Mouse (Mus musculus) kidney, embryonic 14.5 days (tissue): ENCODE measurements around the gene Galk2. TPM values are rescaled to one million over a fixed set of nuclear protein-coding genes. Genes with fewer than 3 reads are reported as not detected.

ENCODE experiments used
- ATAC-seq: fragments of 200-750 bp; cut with Nextera tagmentation; 2 replicates; pipeline ENCODE4 v1.8.0; 2017; ENCODE audit warnings: moderate number of reproducible peaks, mild to moderate bottlenecking, moderate TSS enrichment, moderate library complexity; ENCODE audit not compliant: low FRiP score, low TSS enrichment
- H3K27ac ChIP-seq: fragments of 300-500 bp; sonication (generic); 2 replicates; pipeline ENCODE4 v1.5.1; 2014; ENCODE audit warnings: low read depth, mild to moderate bottlenecking, low read length, moderate library complexity, mixed read lengths
- H3K27me3 ChIP-seq: fragments of 300-500 bp; sonication (generic); 2 replicates; pipeline ENCODE4 v1.6.1; 2014; ENCODE audit warnings: mild to moderate bottlenecking, low read length; ENCODE audit not compliant: control insufficient read depth, insufficient read depth
- H3K36me3 ChIP-seq: fragments of 300-500 bp; sonication (generic); 2 replicates; pipeline ENCODE4 v1.6.1; 2014; ENCODE audit warnings: low read length, mixed read lengths; ENCODE audit not compliant: control insufficient read depth, insufficient read depth
- H3K4me1 ChIP-seq: fragments of 300-500 bp; sonication (generic); 2 replicates; pipeline ENCODE4 v1.6.1; 2014; ENCODE audit warnings: low read length, mixed read lengths; ENCODE audit not compliant: control insufficient read depth, insufficient read depth
- H3K4me2 ChIP-seq: fragments of 300-500 bp; sonication (generic); replicated peaks from 2 replicates; pipeline ENCODE4 v1.6.1; 2014; ENCODE audit warnings: low read depth, mild to moderate bottlenecking, low read length
- H3K4me3 ChIP-seq: fragments of 300-500 bp; sonication (generic); 2 replicates; pipeline ENCODE4 v1.5.1; 2014; ENCODE audit warnings: mild to moderate bottlenecking, low read length
- H3K9ac ChIP-seq: fragments of 300-500 bp; sonication (generic); 2 replicates; pipeline ENCODE4 v1.6.1; 2014; ENCODE audit warnings: low read depth, mild to moderate bottlenecking, low read length, moderate library complexity
- H3K9me3 ChIP-seq: fragments of 300-500 bp; sonication (generic); 2 replicates; pipeline ENCODE4 v1.6.1; 2016; ENCODE audit warnings: low read length; ENCODE audit not compliant: control insufficient read depth
- WGBS: fragments of 180-500 bp; shearing (Covaris S2); extraction: QIAGEN DNeasy Blood & Tissue Kit; methylation state at CpG from one replicate; pipeline ENCODE4 v1.1.7; 2014; 5-methylcytosine and 5-hydroxymethylcytosine counted together
- polyA plus RNA-seq: library from polyadenylated mRNA; unstranded; fragments of >200 nt; fragmentation: Nextera tagmentation; extraction: Ambion mirVana; gene quantifications from 2 replicates; pipeline ENCODE4 v1.2.1, GENCODE M21; 2014

The Galk2 gene
- polyA plus RNA-seq, 1 experiment from 2014 or later = 60.0 TPM

- 77% methylated on average over 12 of the region's 12 CpGs for WGBS
- Histone ChIP-seq H3K36me3 (no peaks in the 10 kb centered on the region), H3K9me3 (no peaks in the 10 kb centered on the region), H3K4me1 (no peaks in the 10 kb centered on the region), H3K4me3 (no peak overlapping the region), H3K4me2 (no peak overlapping the region), H3K27me3 (no peaks in the 10 kb centered on the region), H3K27ac (no peak overlapping the region), H3K9ac (no peak overlapping the region)
- ATAC-seq = no peak
These were observed 156.2 kb downstream of the Galk2 start for GRCm38 (mm10) chr2:126014989-126015710.

GRCm38 (mm10) chr2:126015763-126016473 lies 157.0 kb downstream of the Galk2 start:
- H3K4me3 ChIP-seq = no peak overlapping the region
- H3K4me2 ChIP-seq = no peak overlapping the region
- ATAC-seq = no peak
- WGBS = 47% methylated on average over 3 of the region's 3 CpGs
- H3K9ac ChIP-seq = no peak overlapping the region
- H3K27ac ChIP-seq = no peak overlapping the region
- H3K4me1 ChIP-seq = no peaks in the 10 kb centered on the region
- H3K27me3 ChIP-seq = no peaks in the 10 kb centered on the region
- H3K36me3 ChIP-seq = no peaks in the 10 kb centered on the region
- no peaks in the 10 kb centered on the region for H3K9me3 ChIP-seq

DNA sequence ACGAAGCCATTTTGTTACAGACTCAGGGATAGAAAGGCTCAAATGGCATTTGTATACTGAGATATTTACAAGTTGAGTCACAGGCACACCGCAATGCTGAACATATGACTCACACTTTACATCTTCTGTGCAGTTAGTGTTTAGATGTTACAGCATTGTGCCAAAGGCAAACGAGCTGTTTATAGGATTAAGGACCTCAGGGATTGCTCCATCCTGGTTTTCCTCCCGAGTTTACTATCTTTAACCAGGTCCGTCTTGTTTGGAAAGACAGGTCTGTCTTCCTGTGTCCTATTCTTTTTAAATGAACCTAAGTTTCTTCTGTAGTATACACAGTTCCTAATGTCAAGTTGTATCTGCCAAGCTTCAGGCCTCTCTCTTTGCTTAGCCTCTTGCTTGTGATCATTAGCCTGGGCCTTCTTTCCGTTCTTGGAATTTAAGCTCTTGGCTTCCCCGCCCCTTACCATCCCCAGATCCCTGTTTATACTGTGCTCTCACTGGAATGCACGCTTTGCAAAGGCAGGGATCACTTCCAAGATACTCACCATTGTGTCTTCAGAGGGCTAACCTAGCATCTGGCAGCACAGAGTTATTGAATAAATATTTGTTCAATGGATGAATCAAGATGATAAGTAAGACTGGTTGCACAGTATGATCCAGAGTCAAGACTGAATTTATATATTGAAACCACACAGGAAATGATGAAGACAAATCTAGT lies 172.4 kb downstream of the Galk2 start:
- Histone ChIP-seq H3K4me2 (no peak overlapping the region), H3K27ac (no peak overlapping the region), H3K27me3 (no peaks in the 10 kb centered on the region), H3K9me3 (no peaks in the 10 kb centered on the region), H3K4me1 (no peaks in the 10 kb centered on the region), H3K36me3 (no peaks in the 10 kb centered on the region), H3K4me3 (no peak overlapping the region), H3K9ac (no peak overlapping the region)
- ATAC-seq = no peak
- WGBS = 73% methylated on average over 8 of the region's 8 CpGs

GRCm38 (mm10) chr2:126033114-126033972 lies 174.4 kb downstream of the Galk2 start:
- H3K4me3 ChIP-seq = no peak overlapping the region
- H3K9ac ChIP-seq = no peak overlapping the region
- H3K36me3 ChIP-seq = no peaks in the 10 kb centered on the region
- no peaks in the 10 kb centered on the region for H3K9me3 ChIP-seq
- H3K27me3 ChIP-seq = no peaks in the 10 kb centered on the region
- no peak overlapping the region for H3K4me2 ChIP-seq
- WGBS = 76% methylated on average over 8 of the region's 8 CpGs
- ATAC-seq = no peak; the same call in 1 of the 2 replicates
- no peaks in the 10 kb centered on the region for H3K4me1 ChIP-seq
- H3K27ac ChIP-seq = no peak overlapping the region

Other genes starting within 250 kb of the Galk2 start
- gene Cep152, start 234.0 kb upstream of the Galk2 start, polyA plus RNA-seq = 4.8 and 11.4 TPM in 2 replicates
- 163 and 167 TPM in 2 replicates for gene Eid1, start 186.0 kb upstream of the Galk2 start, polyA plus RNA-seq
- gene Shc4, start 135.0 kb upstream of the Galk2 start, polyA plus RNA-seq = 0.76 and 1.6 TPM in 2 replicates
- 15.7 and 26.7 TPM in 2 replicates for gene Secisbp2l, start 76.2 kb upstream of the Galk2 start, polyA plus RNA-seq
- 96.6 and 104 TPM in 2 replicates for gene Cops2, start within 50 bp of the Galk2 start, polyA plus RNA-seq
- 0.30 and 0.80 TPM in 2 replicates for gene Fgf7, start 175.5 kb downstream of the Galk2 start, polyA plus RNA-seq